Mouse (Mus musculus) left cerebral cortex, postnatal 14 days (tissue): ENCODE data around the gene Phkg2. TPM values are rescaled to one million over a fixed set of nuclear protein-coding genes. Genes with fewer than 3 reads are reported as not detected.
"Not testable (repeated sequence)": the region's sequence is repeated elsewhere in the genome, so short reads cannot be mapped to it uniquely, and the experiment has no call there.

Experiments used
- DNase-seq, 2 experiments: peaks; one replicate each; pipeline ENCODE4 v3.0.0; 2021 to 2022; ENCODE audit warnings: low spot score in 2 of 2, mixed read lengths in 1 of 2
- intact Hi-C: fragments of 180-260 bp; cut with DNase I; formaldehyde crosslinking; loops from one replicate; pipeline ENCODE4 v1.15.1; 2025
- total RNA-seq, 2 experiments: library from RNA; stranded (reverse); gene quantifications; 2 replicates each; pipeline ENCODE4 v1.2.3; 2021

The Phkg2 gene
- total RNA-seq, 2 experiments from 2014 or later = 71.5 to 75.9 TPM

DNA sequence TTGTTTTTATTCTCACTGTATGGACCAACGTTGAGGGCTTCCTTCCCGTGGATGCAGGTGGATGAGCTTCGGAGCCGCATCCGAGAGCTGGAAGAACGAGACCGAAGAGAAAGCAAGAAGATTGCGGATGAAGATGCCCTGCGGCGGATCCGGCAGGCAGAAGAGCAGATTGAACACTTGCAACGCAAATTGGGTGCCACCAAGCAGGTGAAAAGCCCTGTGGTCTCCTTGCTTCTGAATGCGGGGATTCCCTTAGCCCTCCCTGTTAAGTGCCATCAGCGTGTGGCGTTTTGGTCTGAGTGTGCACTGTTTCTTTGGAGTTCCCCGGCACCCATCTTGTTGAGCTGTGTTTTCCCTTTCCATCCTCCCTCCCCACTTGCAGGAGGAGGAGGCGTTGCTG is 23.6 kb downstream of the Phkg2 start:
- intact Hi-C loops = no loop called here
- DNase-seq = no peak

GRCm38 (mm10) chr7:127600612-127601011 is 27.5 kb downstream of the Phkg2 start:
- intact Hi-C loops = no loop called here
- no peak for DNase-seq

DNA sequence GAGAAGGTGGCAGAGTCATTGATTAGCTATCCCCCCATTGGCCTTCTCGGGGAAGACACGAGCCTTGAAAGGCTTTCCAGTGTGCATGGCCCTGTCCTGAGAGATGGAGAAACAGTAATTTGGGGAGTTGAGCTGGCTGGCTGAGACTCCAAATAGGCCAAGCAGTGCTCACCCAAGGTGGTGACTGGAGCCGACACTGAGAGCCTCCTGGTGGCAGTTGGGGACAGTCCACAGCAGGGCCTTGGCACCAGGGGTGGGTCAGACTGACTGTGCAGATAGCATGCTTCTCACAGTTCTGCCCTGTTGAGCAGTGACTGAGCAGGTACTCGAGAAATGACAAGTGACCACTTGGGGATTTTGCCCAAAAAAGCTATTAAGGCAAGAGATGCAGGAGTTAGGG is 28.6 kb downstream of the Phkg2 start:
- intact Hi-C loops = no loop called here
- DNase-seq = no peak

DNA sequence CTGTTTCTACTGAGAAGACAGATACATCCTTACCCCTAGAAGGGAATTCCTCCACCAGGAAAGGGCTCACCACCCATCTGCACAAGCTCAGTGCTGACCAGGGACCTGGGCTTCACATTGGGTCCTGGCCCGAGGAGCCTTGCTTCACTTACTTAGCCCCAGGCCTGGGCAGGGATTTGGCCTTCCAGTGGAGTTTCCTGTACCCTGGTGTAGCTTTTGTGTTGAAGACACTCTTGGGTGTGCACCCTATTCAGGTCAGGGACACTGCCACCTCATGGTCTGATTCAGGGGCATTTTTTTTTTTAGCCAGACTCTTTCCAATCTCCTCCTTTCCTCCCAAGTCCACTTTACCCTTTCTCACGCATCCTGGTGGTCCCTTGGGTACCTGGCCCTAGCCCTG is 29.8 kb downstream of the Phkg2 start:
- no peak for DNase-seq
- intact Hi-C loops = no loop called here

- no peak for DNase-seq
- intact Hi-C loops = no loop called here
Observed at GRCm38 (mm10) chr7:127604256-127604655, 31.1 kb downstream of the Phkg2 start.

DNA sequence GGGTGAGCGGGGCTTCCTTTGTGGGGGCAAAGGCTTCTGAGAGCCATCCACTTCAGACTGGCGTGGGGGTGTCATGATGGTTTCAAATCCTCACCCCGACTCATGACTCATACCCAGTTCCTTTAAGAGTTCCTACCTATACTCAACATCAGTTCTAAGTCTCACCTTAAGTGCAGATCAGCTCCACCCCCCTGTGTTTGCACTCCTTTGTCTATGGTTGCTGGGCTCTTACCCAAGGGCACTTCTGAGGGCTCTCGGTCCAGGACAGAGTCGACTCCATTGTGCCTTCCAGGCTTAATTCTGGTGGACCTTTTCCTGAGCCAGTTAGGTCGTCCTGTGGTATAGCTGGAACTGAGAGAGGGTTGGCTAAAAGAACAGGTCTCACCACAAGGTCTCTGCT is 34.0 kb downstream of the Phkg2 start:
- DNase-seq = no peak
- intact Hi-C loops = no loop called here

DNA sequence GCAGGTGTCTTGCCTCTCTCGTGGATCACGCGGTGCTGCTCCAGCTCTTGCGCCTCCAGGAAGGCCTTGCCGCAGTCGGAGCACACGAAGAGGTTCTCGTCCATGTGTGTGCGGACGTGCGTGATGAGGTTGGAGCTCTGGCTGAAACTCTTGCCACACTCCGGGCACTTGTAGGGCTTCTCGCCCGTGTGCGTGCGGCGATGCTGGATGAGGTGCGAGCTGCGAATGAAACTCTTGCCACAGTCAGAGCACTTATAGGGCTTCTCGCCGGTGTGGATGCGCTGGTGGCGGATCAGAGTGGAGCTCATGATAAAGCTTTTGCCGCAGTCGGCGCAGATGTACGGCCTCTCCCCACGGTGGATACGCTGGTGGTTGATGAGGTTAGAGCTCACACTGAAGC is 37.9 kb downstream of the Phkg2 start:
- no peak for DNase-seq
- intact Hi-C loops = no loop called here

DNA sequence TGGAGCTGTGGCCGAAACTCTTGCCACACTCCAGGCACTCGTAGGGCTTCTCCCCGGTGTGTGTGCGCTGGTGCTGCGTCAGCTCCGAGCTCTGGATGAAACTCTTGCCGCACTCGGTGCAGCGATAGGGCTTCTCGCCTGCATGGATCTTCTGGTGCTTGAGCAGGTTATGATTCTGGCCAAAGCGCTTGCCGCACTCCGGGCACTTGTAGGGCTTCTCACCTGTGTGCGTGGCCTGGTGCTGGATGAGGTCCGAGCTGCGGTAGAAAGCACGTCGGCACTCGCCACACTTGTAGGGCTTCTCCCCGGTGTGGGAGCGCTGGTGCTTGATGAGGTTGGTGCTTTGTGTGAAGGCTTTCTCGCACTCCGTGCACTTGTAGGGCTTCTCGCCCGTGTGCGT is 38.4 kb downstream of the Phkg2 start:
- intact Hi-C loops = no loop called here
- DNase-seq = no peak

DNA sequence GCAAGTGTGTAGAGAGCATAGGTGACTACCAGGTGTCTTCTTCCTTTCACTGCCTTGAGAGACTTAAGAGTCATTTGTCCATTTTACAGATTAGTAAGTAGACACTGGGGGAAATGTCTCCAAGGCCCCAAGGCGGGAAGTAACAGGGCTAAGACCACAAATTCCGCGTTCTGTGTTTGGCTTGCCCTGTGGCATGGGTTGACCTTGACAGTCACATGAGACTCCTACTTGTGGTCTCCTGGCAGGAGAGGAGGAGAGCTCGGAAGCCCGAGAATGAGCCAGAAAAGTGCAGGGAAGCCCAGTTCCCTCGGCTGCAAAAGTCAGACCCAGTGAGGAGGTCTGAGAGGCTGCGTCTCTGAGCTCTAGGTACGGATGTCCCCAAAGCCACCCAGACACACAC is 40.4 kb downstream of the Phkg2 start:
- intact Hi-C loops = no loop called here
- DNase-seq = no peak

GRCm38 (mm10) chr7:127614091-127614490 is 41.0 kb downstream of the Phkg2 start:
- DNase-seq = no peak
- intact Hi-C loops = no loop called here

GRCm38 (mm10) chr7:127614511-127614890 is 41.4 kb downstream of the Phkg2 start:
- no peak for DNase-seq
- intact Hi-C loops = no loop called here

GRCm38 (mm10) chr7:127614891-127615843 is 42.0 kb downstream of the Phkg2 start, which contains the start of gene Zfp629:
Zfp629 (minus strand) TSS chr7:127615797.
- DNase-seq = peak; percentile 82 to 88
- intact Hi-C loops = no loop called here

DNA sequence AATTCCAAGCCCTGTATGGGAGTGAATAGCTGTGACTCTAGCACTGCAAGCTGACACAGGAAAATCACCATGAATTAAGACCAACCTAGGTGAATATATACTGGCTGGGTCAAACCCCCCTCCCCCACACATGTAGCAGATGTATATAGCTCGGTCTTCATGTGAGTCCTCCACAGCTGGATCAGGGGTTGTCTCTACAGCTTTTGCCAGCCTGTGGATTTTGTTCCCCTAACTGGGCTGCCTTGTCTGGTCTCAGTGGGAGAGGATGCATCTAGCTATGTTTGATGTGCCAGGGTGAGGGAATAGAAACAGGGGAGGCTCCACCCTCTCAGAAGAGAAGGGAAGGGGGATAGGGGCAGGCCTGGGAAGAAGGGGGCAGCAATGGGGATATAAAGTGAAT is 43.2 kb downstream of the Phkg2 start:
- intact Hi-C loops = no loop called here
- DNase-seq = no peak

- DNase-seq = no peak
- intact Hi-C loops = no loop called here
Observed at GRCm38 (mm10) chr7:127616881-127617280, 43.7 kb downstream of the Phkg2 start.

GRCm38 (mm10) chr7:127617962-127618361 is 44.8 kb downstream of the Phkg2 start:
- DNase-seq = no peak
- intact Hi-C loops = no loop called here

DNA sequence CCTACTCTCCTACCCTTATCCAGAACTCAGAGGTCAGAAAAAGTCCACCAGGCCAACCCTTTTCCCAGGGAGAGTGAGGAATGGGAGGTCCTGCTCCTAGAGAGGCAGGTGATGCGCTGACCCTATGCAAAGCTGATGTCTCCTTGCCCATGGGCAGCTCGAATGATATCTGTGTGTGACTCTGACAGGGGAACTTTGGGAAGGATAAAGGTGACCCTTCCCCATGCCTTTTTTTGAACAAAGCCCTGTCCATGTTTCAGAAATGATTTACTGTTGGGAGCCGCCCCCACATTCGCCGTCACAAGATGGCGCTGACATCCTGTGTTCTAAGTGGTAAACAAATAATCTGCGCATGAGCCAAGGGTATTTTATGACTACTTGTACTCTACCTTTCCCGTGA is 45.3 kb downstream of the Phkg2 start:
- intact Hi-C loops, DNase-seq: not testable (repeated sequence)

DNA sequence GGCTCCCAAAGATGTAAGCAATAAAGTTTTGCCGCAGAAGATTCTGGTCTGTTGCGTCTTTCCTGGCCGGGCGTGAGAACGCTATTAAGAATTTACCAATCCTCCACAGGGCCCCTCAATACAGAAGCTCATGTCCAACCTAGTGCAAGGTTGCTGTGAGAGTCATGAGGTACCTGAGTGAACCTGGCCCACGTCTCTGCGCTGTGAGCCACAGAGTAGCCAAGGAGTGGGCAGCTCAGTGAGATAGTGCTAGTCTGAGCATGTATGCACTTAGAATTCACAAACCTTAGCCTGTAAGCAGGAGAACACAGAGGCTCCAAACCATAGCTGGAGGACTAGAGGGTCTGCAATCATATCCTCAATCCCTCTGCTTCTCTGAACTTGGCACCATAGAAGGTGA is 52.9 kb downstream of the Phkg2 start:
- intact Hi-C loops = no loop called here

DNA sequence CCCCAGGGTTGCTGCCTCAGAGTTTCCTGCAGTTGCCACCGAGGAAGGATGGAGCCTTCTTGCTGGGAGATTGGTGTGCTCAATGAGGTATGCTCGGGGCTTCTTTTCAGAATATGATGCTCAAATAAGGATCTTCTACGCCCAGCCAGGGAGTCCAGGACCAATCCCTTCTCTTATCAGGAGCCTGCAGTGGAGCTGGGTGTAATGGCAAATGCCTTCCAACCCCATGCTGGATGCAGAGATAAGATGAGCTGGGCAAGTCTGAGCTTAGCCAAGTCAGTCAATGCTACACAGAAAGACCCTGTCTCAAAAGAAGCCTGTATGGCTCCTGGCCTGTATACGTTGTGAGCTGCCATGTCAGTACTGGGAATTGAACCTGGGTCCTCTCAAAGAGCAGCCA is 53.3 kb downstream of the Phkg2 start:
- DNase-seq = no peak
- intact Hi-C loops = no loop called here

More for the DNA sequence above, 52.9 kb downstream of the Phkg2 start:
- no peak for DNase-seq

GRCm38 (mm10) chr7:127628646-127629045 is 55.5 kb downstream of the Phkg2 start:
- DNase-seq = no peak
- intact Hi-C loops = no loop called here

- intact Hi-C loops = no loop called here
- no peak for DNase-seq
Observed at GRCm38 (mm10) chr7:127631416-127631815, 58.3 kb downstream of the Phkg2 start.
